In the genomic region with DNA sequence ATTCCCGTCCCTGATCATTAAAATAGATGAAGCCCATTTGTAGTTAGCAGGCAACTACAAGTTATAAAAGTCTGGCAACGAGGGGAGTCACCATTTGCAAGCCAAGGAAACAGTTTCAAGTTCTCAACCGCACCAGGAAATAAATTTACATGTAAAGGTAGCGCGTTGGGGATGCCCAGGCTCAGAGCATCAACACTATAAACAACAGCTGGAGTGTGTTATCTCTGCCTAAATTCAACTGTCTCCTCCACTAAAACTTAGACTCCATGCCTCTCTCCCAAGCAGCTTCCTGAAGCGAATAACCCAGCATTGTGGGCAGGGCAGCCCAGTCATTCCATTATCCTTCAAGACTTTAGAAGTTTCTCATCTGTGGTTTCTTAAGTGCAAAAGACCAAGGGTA, we compare ENCODE assay signal across 1 mouse cellular context.
TF ChIP-seq lines count a peak whose summit lies in the region.

No protein-coding gene starts in this region.

TF ChIP-seq in CH12.LX, 34 proteins besides CTCF, POLR2A, EP300 and RAD21:
- TF ChIP-seq TBP (conservative IDR thresholded peaks at IDR 0.05; ENCODE audit: low read depth, low read length) (no peak), E2F4 (IDR thresholded peaks at IDR 0.05; ENCODE audit: insufficient replicate concordance, low read depth, low read length) (no peak), TCF12 (IDR thresholded peaks at IDR 0.05; ENCODE audit: low read depth, low read length) (no peak), ETS1 (conservative IDR thresholded peaks at IDR 0.05; ENCODE audit: low read depth, low read length) (no peak; the same call in 1 of the 2 replicates), SMC3 (IDR thresholded peaks at IDR 0.05; ENCODE audit: low read depth, low read length) (no peak), MAFK (IDR thresholded peaks at IDR 0.05; ENCODE audit: insufficient replicate concordance, low read length) (no peak), CHD2 (IDR thresholded peaks at IDR 0.05; ENCODE audit: low read length) (no peak)
